Mouse (Mus musculus): ENCODE data around the gene Psma7. TPM values are rescaled to one million over a fixed set of nuclear protein-coding genes. Genes with fewer than 3 reads are reported as not detected.

Gene Psma7
- total RNA-seq, 1 experiment from 2014 or later = 301 TPM

GRCm38 (mm10) chr2:180020091-180020661, 22.1 kb downstream of the Psma7 start:
- ATAC-seq (replicated peaks in 1 of 2; ENCODE audit: insufficient read depth in 1 of 2, low FRiP score in 2 of 2, low TSS enrichment in 1 of 2, low read depth in 1 of 2, poor library complexity in 2 of 2, severe bottlenecking in 2 of 2) = no peak

GRCm38 (mm10) chr2:180018573-180018972, 23.7 kb downstream of the Psma7 start:
- no peak for ATAC-seq (replicated peaks in 1 of 2; ENCODE audit: insufficient read depth in 1 of 2, low FRiP score in 2 of 2, low TSS enrichment in 1 of 2, low read depth in 1 of 2, poor library complexity in 2 of 2, severe bottlenecking in 2 of 2)

GRCm38 (mm10) chr2:180017632-180018031, 24.6 kb downstream of the Psma7 start:
- no peak for ATAC-seq (replicated peaks in 1 of 2; ENCODE audit: insufficient read depth in 1 of 2, low FRiP score in 2 of 2, low TSS enrichment in 1 of 2, low read depth in 1 of 2, poor library complexity in 2 of 2, severe bottlenecking in 2 of 2)

- no peak for ATAC-seq (replicated peaks in 1 of 2; ENCODE audit: insufficient read depth in 1 of 2, low FRiP score in 2 of 2, low TSS enrichment in 1 of 2, low read depth in 1 of 2, poor library complexity in 2 of 2, severe bottlenecking in 2 of 2)
These were observed 28.5 kb downstream of the Psma7 start for GRCm38 (mm10) chr2:180013686-180014085.

GRCm38 (mm10) chr2:180011370-180011769, 30.9 kb downstream of the Psma7 start:
- ATAC-seq (replicated peaks in 1 of 2; ENCODE audit: insufficient read depth in 1 of 2, low FRiP score in 2 of 2, low TSS enrichment in 1 of 2, low read depth in 1 of 2, poor library complexity in 2 of 2, severe bottlenecking in 2 of 2) = no peak

GRCm38 (mm10) chr2:180010686-180011085, 31.5 kb downstream of the Psma7 start:
- ATAC-seq (replicated peaks in 1 of 2; ENCODE audit: insufficient read depth in 1 of 2, low FRiP score in 2 of 2, low TSS enrichment in 1 of 2, low read depth in 1 of 2, poor library complexity in 2 of 2, severe bottlenecking in 2 of 2) = no peak

- ATAC-seq (replicated peaks in 1 of 2; ENCODE audit: insufficient read depth in 1 of 2, low FRiP score in 2 of 2, low TSS enrichment in 1 of 2, low read depth in 1 of 2, poor library complexity in 2 of 2, severe bottlenecking in 2 of 2) = no peak
These were observed 35.7 kb downstream of the Psma7 start for GRCm38 (mm10) chr2:180006352-180007017.

- ATAC-seq (replicated peaks in 1 of 2; ENCODE audit: insufficient read depth in 1 of 2, low FRiP score in 2 of 2, low TSS enrichment in 1 of 2, low read depth in 1 of 2, poor library complexity in 2 of 2, severe bottlenecking in 2 of 2) = no peak
These were observed 36.4 kb downstream of the Psma7 start for GRCm38 (mm10) chr2:180005656-180006351.

GRCm38 (mm10) chr2:180001635-180002034, 40.6 kb downstream of the Psma7 start:
- ATAC-seq (replicated peaks in 1 of 2; ENCODE audit: insufficient read depth in 1 of 2, low FRiP score in 2 of 2, low TSS enrichment in 1 of 2, low read depth in 1 of 2, poor library complexity in 2 of 2, severe bottlenecking in 2 of 2) = no peak

GRCm38 (mm10) chr2:179998431-179998830, 43.8 kb downstream of the Psma7 start:
- ATAC-seq (replicated peaks in 1 of 2; ENCODE audit: insufficient read depth in 1 of 2, low FRiP score in 2 of 2, low TSS enrichment in 1 of 2, low read depth in 1 of 2, poor library complexity in 2 of 2, severe bottlenecking in 2 of 2) = no peak

- ATAC-seq (replicated peaks in 1 of 2; ENCODE audit: insufficient read depth in 1 of 2, low FRiP score in 2 of 2, low TSS enrichment in 1 of 2, low read depth in 1 of 2, poor library complexity in 2 of 2, severe bottlenecking in 2 of 2) = no peak
These were observed 49.2 kb downstream of the Psma7 start for GRCm38 (mm10) chr2:179993071-179993470.

- ATAC-seq (replicated peaks in 1 of 2; ENCODE audit: insufficient read depth in 1 of 2, low FRiP score in 2 of 2, low TSS enrichment in 1 of 2, low read depth in 1 of 2, poor library complexity in 2 of 2, severe bottlenecking in 2 of 2) = no peak
These were observed 53.1 kb downstream of the Psma7 start for GRCm38 (mm10) chr2:179989098-179989497.

- peak; percentile 10 to 29; a peak in 1 of 4 replicates for ATAC-seq (replicated peaks in 1 of 2; ENCODE audit: insufficient read depth in 1 of 2, low FRiP score in 2 of 2, low TSS enrichment in 1 of 2, low read depth in 1 of 2, poor library complexity in 2 of 2, severe bottlenecking in 2 of 2)
These were observed 55.7 kb downstream of the Psma7 start for GRCm38 (mm10) chr2:179986437-179987022.

Other genes starting within 250 kb of the Psma7 start
- 20.1 and 20.9 TPM in 2 replicates for gene Taf4, start 65.8 kb downstream of the Psma7 start, total RNA-seq (2017)
- 40.8 and 47.7 TPM in 2 replicates for gene Lsm14b, start 17.4 kb downstream of the Psma7 start, total RNA-seq (2017)
- 3.6 and 4.4 TPM in 2 replicates for gene Ss18l1, start 76 bp upstream of the Psma7 start, total RNA-seq (2017)
- 17.3 and 22.5 TPM in 2 replicates for gene Mtg2, start 28.2 kb upstream of the Psma7 start, total RNA-seq (2017)
- gene Hrh3, start 62.1 kb upstream of the Psma7 start, total RNA-seq (2017) = not detected in 2 replicates
- 35.1 and 36.2 TPM in 2 replicates for gene Osbpl2, start 76.9 kb upstream of the Psma7 start, total RNA-seq (2017)
- 35.0 and 45.6 TPM in 2 replicates for gene Adrm1, start 129.1 kb upstream of the Psma7 start, total RNA-seq (2017)
- 0.20 and 1.9 TPM in 2 replicates for gene Lama5, start 183.4 kb upstream of the Psma7 start, total RNA-seq (2017)
- gene Rps21, start 214.9 kb upstream of the Psma7 start, total RNA-seq (2017) = 2,895 and 4,157 TPM in 2 replicates
- gene Cables2, start 231.1 kb upstream of the Psma7 start, total RNA-seq (2017) = 9.8 and 16.8 TPM in 2 replicates
- gene Rbbp8nl, start 247.4 kb upstream of the Psma7 start, total RNA-seq (2017) = not detected in 2 replicates